8 mouse cellular contexts compared by ENCODE assay signal in genomic region chr4:129624281-129625028, GRCm38 (mm10). TPM values are rescaled to one million over a fixed set of nuclear protein-coding genes. Genes with fewer than 3 reads are reported as not detected.
DNase-seq lines count a peak whose midpoint lies in the region; ATAC-seq and TF ChIP-seq lines count a peak whose summit lies in the region.

No protein-coding gene starts in this region.

- peak overlapping the region; percentile 89 for H3K27ac ChIP-seq in forebrain, embryonic 10.5 days
- H3K27ac ChIP-seq in heart, embryonic 15.5 days, result peak overlapping the region; percentile 89
- peak overlapping the region; percentile 79 for H3K27ac ChIP-seq in liver, embryonic 14.5 days
- H3K27ac ChIP-seq in stomach, postnatal 0 days (replicated peaks), result peak overlapping the region; percentile 92

- peak; percentile 89 for ATAC-seq in heart, embryonic 15.5 days (replicated peaks; ENCODE audit: insufficient number of reproducible peaks, insufficient read depth, low FRiP score, low read depth)
- peak; percentile 92 for ATAC-seq in liver, embryonic 14.5 days (ENCODE audit: insufficient read depth)
- peak; percentile 85 for ATAC-seq in stomach, postnatal 0 days (ENCODE audit: low FRiP score, low TSS enrichment)

- TF ChIP-seq EP300 in liver, embryonic 14.5 days (IDR thresholded peaks at IDR 0.05; ENCODE audit: low read depth), result no peak
- TF ChIP-seq EP300 in stomach, postnatal 0 days (optimal IDR thresholded peaks at IDR 0.05), result no peak

- H3K36me3 ChIP-seq in E14TG2a.4 (ENCODE audit: insufficient read depth, low read length), result peaks cover 43% of the 10 kb centered on the region
- H3K36me3 ChIP-seq in forebrain, embryonic 10.5 days (replicated peaks), result peaks cover 41% of the 10 kb centered on the region
- peaks cover 31% of the 10 kb centered on the region for H3K36me3 ChIP-seq in heart, embryonic 15.5 days
- H3K36me3 ChIP-seq in liver, embryonic 14.5 days (replicated peaks; ENCODE audit: control insufficient read depth, insufficient read depth, low read depth), result peaks cover 28% of the 10 kb centered on the region
- peaks cover 22% of the 10 kb centered on the region for H3K36me3 ChIP-seq in stomach, postnatal 0 days (ENCODE audit: control insufficient read depth, insufficient read depth, low read length)

- peak overlapping the region; percentile 84 for H3K9ac ChIP-seq in heart, embryonic 15.5 days
- peak overlapping the region; percentile 87 for H3K9ac ChIP-seq in liver, embryonic 14.5 days (replicated peaks)
- peak overlapping the region; percentile 66 for H3K9ac ChIP-seq in stomach, postnatal 0 days (ENCODE audit: low read length)

- H3K4me2 ChIP-seq in heart, embryonic 15.5 days, result peak overlapping the region; percentile 87
- H3K4me2 ChIP-seq in liver, embryonic 14.5 days (ENCODE audit: low read depth), result peak overlapping the region; percentile 97
- peak overlapping the region; percentile 81 for H3K4me2 ChIP-seq in stomach, postnatal 0 days (replicated peaks; ENCODE audit: low read depth)

- peaks cover 78% of the 10 kb centered on the region for H3K4me1 ChIP-seq in E14TG2a.4 (replicated peaks; ENCODE audit: low read depth, low read length)
- H3K4me1 ChIP-seq in forebrain, embryonic 10.5 days, result peaks cover 44% of the 10 kb centered on the region
- H3K4me1 ChIP-seq in heart, embryonic 15.5 days (replicated peaks), result peaks cover 38% of the 10 kb centered on the region
- peaks cover 20 to 22% of the 10 kb centered on the region in 2 experiments for H3K4me1 ChIP-seq in liver, embryonic 14.5 days (replicated peaks; ENCODE audit: control insufficient read depth in 2 of 2, insufficient read depth in 2 of 2, low read length in 1 of 2)
- H3K4me1 ChIP-seq in stomach, postnatal 0 days (replicated peaks; ENCODE audit: control insufficient read depth, insufficient read depth), result peaks cover 7% of the 10 kb centered on the region; the same call in 1 of the 2 replicates

- WGBS in forebrain, embryonic 10.5 days, result 2% methylated on average over 18 of the region's 18 CpGs
- WGBS in heart, embryonic 15.5 days, result under 1% methylated on average over 18 of the region's 18 CpGs
- WGBS in liver, embryonic 14.5 days (ENCODE audit: insufficient replicate concordance), result 2% methylated on average over 18 of the region's 18 CpGs
- under 1% methylated on average over 18 of the region's 18 CpGs for WGBS in stomach, postnatal 0 days

- H3K4me3 ChIP-seq in E14TG2a.4 (replicated peaks; ENCODE audit: low read length), result peak overlapping the region; percentile 73
- peak overlapping the region; percentile 69 for H3K4me3 ChIP-seq in forebrain, embryonic 10.5 days
- H3K4me3 ChIP-seq in heart, embryonic 15.5 days, result peak overlapping the region; percentile 77
- peak overlapping the region; percentile 74 to 77 for H3K4me3 ChIP-seq in liver, embryonic 14.5 days (ENCODE audit: insufficient read depth in 1 of 2, low read depth in 2 of 2, low read length in 2 of 2)
- peak overlapping the region; percentile 62 for H3K4me3 ChIP-seq in stomach, postnatal 0 days (ENCODE audit: low read depth, low read length)

- DNase-seq in c-Kit-positive CD71-negative TER-119-negative erythroid progenitor cells, embryonic 14.5 days (ENCODE audit: low read depth), result peak; percentile 83
- DNase-seq in forebrain, embryonic 10.5 days (ENCODE audit: extremely low spot score, low spot score), result peak; percentile 76
- DNase-seq in kidney, postnatal 25 days, result peak; percentile 86 to 94
- peak; percentile 84 to 90 (median 85) for DNase-seq in liver, embryonic 14.5 days (ENCODE audit: low read depth in 3 of 3, low spot score in 3 of 3)
- peak; percentile 74 for DNase-seq in neural tube, embryonic 10.5 days (ENCODE audit: extremely low spot score, low spot score)
- DNase-seq in stomach, postnatal 0 days (ENCODE audit: low spot score), result peak; percentile 87

- no peaks in the 10 kb centered on the region for H3K9me3 ChIP-seq in E14TG2a.4 (ENCODE audit: low read length)
- H3K9me3 ChIP-seq in forebrain, embryonic 10.5 days, result no peaks in the 10 kb centered on the region
- no peaks in the 10 kb centered on the region for H3K9me3 ChIP-seq in heart, embryonic 15.5 days (replicated peaks)
- no peaks in the 10 kb centered on the region for H3K9me3 ChIP-seq in liver, embryonic 14.5 days (ENCODE audit: control insufficient read depth, low read length)
- H3K9me3 ChIP-seq in stomach, postnatal 0 days (ENCODE audit: control insufficient read depth, low read length), result no peaks in the 10 kb centered on the region

- no peaks in the 10 kb centered on the region for H3K27me3 ChIP-seq in E14TG2a.4 (ENCODE audit: insufficient read depth, low read length)
- H3K27me3 ChIP-seq in forebrain, embryonic 10.5 days (ENCODE audit: poor library complexity, severe bottlenecking), result no peaks in the 10 kb centered on the region
- no peaks in the 10 kb centered on the region for H3K27me3 ChIP-seq in heart, embryonic 15.5 days
- H3K27me3 ChIP-seq in liver, embryonic 14.5 days (ENCODE audit: control insufficient read depth, insufficient read depth, low read length), result no peaks in the 10 kb centered on the region
- H3K27me3 ChIP-seq in stomach, postnatal 0 days (ENCODE audit: control insufficient read depth, insufficient read depth, low read length), result no peaks in the 10 kb centered on the region

- TF ChIP-seq CTCF in E14TG2a.4 (conservative IDR thresholded peaks at IDR 0.05; ENCODE audit: low read length), result no peak
- no peak for TF ChIP-seq CTCF in liver, embryonic 14.5 days (IDR thresholded peaks at IDR 0.05; ENCODE audit: low read depth)
- TF ChIP-seq CTCF in stomach, postnatal 0 days (IDR thresholded peaks at IDR 0.05; ENCODE audit: low read depth), result no peak

RNA-seq across cellular contexts. Expression of gene Ccdc28b, which starts 0.7 kb away (rescaled TPM):
- 43.9 and 47.1 TPM in 2 replicates for polyA plus RNA-seq in forebrain, embryonic 10.5 days (2016; fragmentation: Nextera tagmentation; extraction: Ambion mirVana)
- polyA plus RNA-seq in heart, embryonic 15.5 days (2015; fragmentation: Nextera tagmentation; extraction: Ambion mirVana), result 47.3 and 52.4 TPM in 2 replicates
- polyA plus RNA-seq in liver, embryonic 14.5 days (2012; rRNA removed), result 5.7 and 12.0 TPM in 2 replicates
- polyA plus RNA-seq in liver, embryonic 14.5 days (2014; fragmentation: Nextera tagmentation; extraction: Ambion mirVana), result 11.0 and 12.4 TPM in 2 replicates
- 34.2 and 40.2 TPM in 2 replicates for polyA plus RNA-seq in stomach, postnatal 0 days (2015; fragmentation: Nextera tagmentation; extraction: Ambion mirVana)

RNA-seq across cellular contexts. Expression of gene Iqcc, which starts 5.6 kb away (rescaled TPM):
- 30.4 and 34.8 TPM in 2 replicates for polyA plus RNA-seq in forebrain, embryonic 10.5 days (2016; fragmentation: Nextera tagmentation; extraction: Ambion mirVana)
- 19.0 and 22.9 TPM in 2 replicates for polyA plus RNA-seq in heart, embryonic 15.5 days (2015; fragmentation: Nextera tagmentation; extraction: Ambion mirVana)
- 6.2 and 8.8 TPM in 2 replicates for polyA plus RNA-seq in liver, embryonic 14.5 days (2012; rRNA removed)
- 7.0 and 9.2 TPM in 2 replicates for polyA plus RNA-seq in liver, embryonic 14.5 days (2014; fragmentation: Nextera tagmentation; extraction: Ambion mirVana)
- 15.8 and 16.1 TPM in 2 replicates for polyA plus RNA-seq in stomach, postnatal 0 days (2015; fragmentation: Nextera tagmentation; extraction: Ambion mirVana)

RNA-seq across cellular contexts. Expression of gene Dcdc2b, which starts 10.4 kb away (rescaled TPM):
- 2.0 and 2.2 TPM in 2 replicates for polyA plus RNA-seq in forebrain, embryonic 10.5 days (2016; fragmentation: Nextera tagmentation; extraction: Ambion mirVana)
- 1.7 and 2.1 TPM in 2 replicates for polyA plus RNA-seq in heart, embryonic 15.5 days (2015; fragmentation: Nextera tagmentation; extraction: Ambion mirVana)
- polyA plus RNA-seq in liver, embryonic 14.5 days (2012; rRNA removed), result 0.28 and 0.47 TPM in 2 replicates
- polyA plus RNA-seq in liver, embryonic 14.5 days (2014; fragmentation: Nextera tagmentation; extraction: Ambion mirVana), result 0.19 and 0.61 TPM in 2 replicates
- polyA plus RNA-seq in stomach, postnatal 0 days (2015; fragmentation: Nextera tagmentation; extraction: Ambion mirVana), result 0.65 and 0.75 TPM in 2 replicates

RNA-seq across cellular contexts. Expression of gene Txlna, which starts 16.4 kb away (rescaled TPM):
- 114 and 118 TPM in 2 replicates for polyA plus RNA-seq in forebrain, embryonic 10.5 days (2016; fragmentation: Nextera tagmentation; extraction: Ambion mirVana)
- 38.4 and 50.8 TPM in 2 replicates for polyA plus RNA-seq in heart, embryonic 15.5 days (2015; fragmentation: Nextera tagmentation; extraction: Ambion mirVana)
- polyA plus RNA-seq in liver, embryonic 14.5 days (2012; rRNA removed), result 12.2 and 17.0 TPM in 2 replicates
- polyA plus RNA-seq in liver, embryonic 14.5 days (2014; fragmentation: Nextera tagmentation; extraction: Ambion mirVana), result 26.3 and 30.3 TPM in 2 replicates
- polyA plus RNA-seq in stomach, postnatal 0 days (2015; fragmentation: Nextera tagmentation; extraction: Ambion mirVana), result 23.5 and 23.6 TPM in 2 replicates

RNA-seq across cellular contexts. Expression of gene Tmem234, which starts 24.0 kb away (rescaled TPM):
- polyA plus RNA-seq in forebrain, embryonic 10.5 days (2016; fragmentation: Nextera tagmentation; extraction: Ambion mirVana), result 224 and 227 TPM in 2 replicates
- polyA plus RNA-seq in heart, embryonic 15.5 days (2015; fragmentation: Nextera tagmentation; extraction: Ambion mirVana), result 136 and 147 TPM in 2 replicates
- polyA plus RNA-seq in liver, embryonic 14.5 days (2012; rRNA removed), result 78.5 and 84.2 TPM in 2 replicates
- 108 and 129 TPM in 2 replicates for polyA plus RNA-seq in liver, embryonic 14.5 days (2014; fragmentation: Nextera tagmentation; extraction: Ambion mirVana)
- polyA plus RNA-seq in stomach, postnatal 0 days (2015; fragmentation: Nextera tagmentation; extraction: Ambion mirVana), result 168 and 169 TPM in 2 replicates

Comparison
In these comparisons a context has a peak if more than half of its experiments do, and no peak if none do; other contexts are left out.
1. Peak in every context shown above with its lines: DNase-seq, ATAC-seq, H3K4me3 ChIP-seq and H3K27ac ChIP-seq.